Mouse (Mus musculus) adipocyte (in vitro differentiated cells): ENCODE measurements at regions not wholly inside any gene's neighbourhood (a gene's known extent, or its start where the extent isn't known, plus 50 kb on each side); places are given as distances from the start of the nearest gene placed in this dataset.

Experiments
- DNase-seq: peaks from one replicate; pipeline ENCODE4 v3.0.0-alpha.2; 2016; ENCODE audit warnings: low spot score

GRCm38 (mm10) chr2:169035315-169035714, 79.9 kb upstream of the Zfp64 start:
- DNase-seq: no peak

- DNase-seq: no peak
Measured at GRCm38 (mm10) chr2:169033997-169034396, 78.6 kb upstream of the Zfp64 start.

DNA sequence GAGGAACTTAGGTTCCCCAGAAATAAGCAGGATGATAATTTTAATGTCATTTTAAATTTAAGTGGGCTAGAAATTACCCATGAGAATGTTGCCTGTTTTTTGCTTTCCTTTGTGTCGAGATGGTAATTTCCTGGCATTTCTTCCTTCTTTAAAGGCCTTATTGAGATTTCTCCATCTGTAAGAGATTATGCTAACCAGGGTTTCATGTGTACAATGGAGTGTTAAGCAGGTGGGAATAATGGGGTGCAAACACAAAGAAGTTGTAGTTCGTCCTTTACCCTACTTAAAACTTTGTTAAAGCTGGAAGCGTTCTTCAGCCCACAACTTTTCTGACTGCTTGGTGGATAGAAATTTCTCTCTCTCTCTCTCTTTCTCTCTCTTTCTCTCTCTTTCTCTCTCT, 77.8 kb upstream of the Zfp64 start:
- DNase-seq: no peak

DNA sequence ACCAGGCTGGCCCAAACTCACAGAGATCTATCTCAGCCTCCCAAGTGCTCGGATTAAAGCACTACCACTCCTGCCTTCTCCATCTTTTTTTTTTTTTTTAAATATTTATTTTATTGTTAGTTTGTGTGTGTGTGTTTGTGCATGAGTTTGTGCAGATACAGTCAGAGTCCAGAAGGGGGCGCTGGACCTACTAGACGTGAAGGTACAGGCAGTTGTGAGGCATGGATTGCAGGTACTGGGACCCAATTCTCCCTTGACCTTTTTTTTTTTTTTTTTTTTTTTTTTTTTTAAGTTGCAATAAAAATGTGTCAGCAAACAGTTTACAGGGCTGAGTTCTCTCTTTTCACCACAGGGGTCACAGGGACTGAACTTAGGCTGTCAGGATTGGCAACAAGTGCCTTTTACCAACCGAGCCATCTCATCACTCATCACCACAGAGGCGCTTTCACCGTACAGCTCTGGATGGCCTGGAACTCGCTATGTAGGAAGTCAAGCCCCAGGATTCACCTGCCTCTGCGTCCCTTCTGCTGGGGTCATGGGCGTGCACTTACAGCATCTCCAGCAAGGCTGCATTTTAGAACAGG, 73.2 kb upstream of the Zfp64 start:
- no peak for DNase-seq

- no peak for DNase-seq
Measured at GRCm38 (mm10) chr2:169019037-169019436, 63.6 kb upstream of the Zfp64 start.

- no peak for DNase-seq
Measured at GRCm38 (mm10) chr2:169010271-169010670, 54.9 kb upstream of the Zfp64 start.

DNA sequence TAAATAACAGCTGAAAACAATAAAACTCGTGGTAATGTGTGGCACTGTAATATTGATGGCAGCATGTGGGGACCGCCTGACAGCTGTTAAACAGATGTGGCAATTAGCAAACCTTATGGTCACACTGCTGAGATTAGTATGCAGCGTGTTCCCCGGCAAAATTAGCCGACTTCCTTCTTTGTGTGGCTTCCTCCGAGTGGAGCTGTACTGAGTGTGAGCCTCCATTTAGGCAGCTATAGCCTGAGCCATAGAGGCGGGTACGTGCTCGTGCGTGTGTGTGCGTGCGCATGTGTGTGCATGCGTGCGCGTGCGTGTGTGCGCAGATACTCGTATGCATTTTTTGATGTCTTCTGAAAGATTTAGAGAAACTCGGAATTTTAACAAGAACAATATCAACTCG, 53.4 kb upstream of the Zfp64 start:
- no peak for DNase-seq

DNA sequence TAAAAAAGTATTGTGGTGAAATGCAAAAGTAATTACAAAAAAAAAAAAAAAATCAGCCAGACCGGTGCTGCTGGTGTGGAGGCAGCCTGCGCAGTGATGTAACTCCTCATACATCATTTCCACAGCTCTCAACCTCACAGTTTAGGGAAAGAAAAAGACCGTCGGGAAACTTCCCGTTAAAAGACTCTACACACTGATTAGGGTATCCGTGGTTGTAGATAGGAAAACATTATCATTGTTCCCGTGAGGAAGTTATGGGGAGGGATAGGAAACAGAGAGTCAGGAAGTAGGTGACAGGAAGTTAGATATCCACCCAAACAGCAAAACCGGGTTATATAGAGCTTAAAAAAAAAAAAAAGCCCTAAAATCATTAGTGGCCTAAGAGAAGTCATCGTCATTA, 52.9 kb upstream of the Zfp64 start:
- DNase-seq: no peak

DNA sequence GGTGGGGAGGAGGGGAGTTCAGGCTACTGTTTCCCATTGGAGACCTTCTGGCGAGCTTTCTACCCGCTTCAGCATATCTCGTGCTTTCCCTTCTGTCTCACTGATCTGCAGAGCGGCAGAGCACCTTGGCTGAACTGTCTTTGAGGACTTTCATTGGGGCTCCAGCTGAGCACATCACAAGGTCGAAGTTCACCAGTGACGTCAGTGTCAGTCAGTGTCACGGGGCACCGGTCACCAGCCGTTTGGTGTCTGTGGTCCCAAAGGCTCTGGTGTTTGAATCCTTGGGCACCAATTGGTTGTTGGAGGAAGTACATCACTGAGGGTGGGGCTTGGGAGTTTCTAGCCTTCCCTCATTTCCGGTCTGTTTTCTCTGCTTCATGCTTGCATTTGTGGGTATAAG, 51.2 kb upstream of the Zfp64 start:
- DNase-seq: no peak

DNA sequence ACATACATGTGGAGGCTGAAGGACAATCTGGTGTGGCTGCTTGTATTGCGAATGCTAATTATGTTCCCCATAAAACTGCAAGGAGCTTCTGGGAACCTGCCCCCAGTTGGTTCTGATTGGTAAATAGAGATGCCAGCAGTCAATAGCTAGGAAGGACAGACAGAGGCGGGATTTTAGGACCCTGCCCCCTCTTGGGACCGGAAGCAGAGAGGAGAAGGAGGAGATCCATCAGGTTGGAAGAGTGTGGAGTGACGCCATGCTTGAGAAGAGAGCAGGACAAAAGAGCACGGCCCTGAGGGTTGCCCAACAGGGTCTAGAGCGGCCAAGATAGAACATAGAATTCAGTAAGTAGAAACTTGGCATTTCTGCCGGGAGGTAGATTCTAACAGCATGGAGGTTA, 50.4 kb upstream of the Zfp64 start:
- no peak for DNase-seq
